Mouse (Mus musculus) ES-Bruce4 (cell line): ENCODE data around the gene C530008M17Rik. TPM values are rescaled to one million over a fixed set of nuclear protein-coding genes. Genes with fewer than 3 reads are reported as not detected.

ENCODE experiments used
- H3K27ac ChIP-seq: 2 replicates; pipeline ENCODE4 v1.5.1; 2012; ENCODE audit warnings: low read length, inconsistent platforms; ENCODE audit not compliant: insufficient read depth
- H3K27me3 ChIP-seq: 2 replicates; pipeline ENCODE4 v1.6.1; 2012; ENCODE audit warnings: mild to moderate bottlenecking, low read length, inconsistent platforms; ENCODE audit not compliant: control insufficient read depth, poor library complexity, insufficient read depth, severe bottlenecking
- H3K36me3 ChIP-seq: 2 replicates; pipeline ENCODE4 v1.6.1; 2012; ENCODE audit warnings: inconsistent platforms, mild to moderate bottlenecking, low read length, moderate library complexity; ENCODE audit not compliant: control insufficient read depth, poor library complexity, insufficient read depth, severe bottlenecking
- H3K4me1 ChIP-seq: one replicate; pipeline ENCODE4 v1.8.1; 2011; ENCODE audit warnings: low read length; ENCODE audit not compliant: control insufficient read depth, insufficient read depth
- H3K4me3 ChIP-seq: 2 replicates; pipeline ENCODE4 v1.5.1; 2011; ENCODE audit warnings: low read depth, mild to moderate bottlenecking, low read length
- H3K9ac ChIP-seq: 2 replicates; pipeline ENCODE4 v1.6.1; 2012; ENCODE audit warnings: low read depth, mild to moderate bottlenecking, inconsistent platforms; ENCODE audit not compliant: poor library complexity, severe bottlenecking
- H3K9me3 ChIP-seq: replicated peaks from 2 replicates; pipeline ENCODE4 v1.6.1; 2012; ENCODE audit warnings: mild to moderate bottlenecking, low read length, inconsistent platforms; ENCODE audit not compliant: control insufficient read depth, poor library complexity, insufficient read depth, severe bottlenecking
- CTCF ChIP-seq: IDR thresholded peaks from one replicate; pipeline ENCODE4 v1.8.1; 2011; ENCODE audit warnings: low read depth, low read length
- EP300 ChIP-seq: IDR thresholded peaks from 2 replicates; pipeline ENCODE4 v1.6.1; 2011; ENCODE audit warnings: low read depth, low read length; ENCODE audit not compliant: insufficient read depth
- POLR2A ChIP-seq: IDR thresholded peaks from one replicate; pipeline ENCODE4 v1.8.1; 2011; ENCODE audit warnings: low read length; ENCODE audit not compliant: insufficient read depth
- polyA plus RNA-seq: library from polyadenylated mRNA; stranded (reverse); fragments of >200 nt; gene quantifications from 2 replicates; pipeline ENCODE4 v1.2.4, GENCODE M21; 2011; ENCODE audit warnings: low read depth; ENCODE audit not compliant: missing spikeins, insufficient read depth, insufficient read length

Gene C530008M17Rik
- polyA plus RNA-seq, 1 experiment: 5.1 TPM

GRCm38 (mm10) chr5:76668547-76668946 lies 12.2 kb downstream of the C530008M17Rik start:
- H3K9me3 ChIP-seq: no peaks in the 10 kb centered on the region
- no peaks in the 10 kb centered on the region for H3K4me1 ChIP-seq
- TF ChIP-seq EP300 (no peak), CTCF (no peak), POLR2A (no peak)
- H3K27ac ChIP-seq: no peak overlapping the region
- no peaks in the 10 kb centered on the region for H3K36me3 ChIP-seq
- H3K4me3 ChIP-seq: no peak overlapping the region
- no peak overlapping the region for H3K9ac ChIP-seq
- no peaks in the 10 kb centered on the region for H3K27me3 ChIP-seq

GRCm38 (mm10) chr5:76670183-76670582 lies 13.9 kb downstream of the C530008M17Rik start:
- TF ChIP-seq EP300: no peak
- TF ChIP-seq POLR2A: no peak
- TF ChIP-seq CTCF: no peak
- Histone ChIP-seq H3K9ac (no peak overlapping the region), H3K4me3 (no peak overlapping the region), H3K9me3 (no peaks in the 10 kb centered on the region), H3K36me3 (no peaks in the 10 kb centered on the region), H3K4me1 (no peaks in the 10 kb centered on the region), H3K27ac (no peak overlapping the region), H3K27me3 (no peaks in the 10 kb centered on the region)

GRCm38 (mm10) chr5:76674022-76674653 lies 17.8 kb downstream of the C530008M17Rik start:
- Histone ChIP-seq H3K4me1 (no peaks in the 10 kb centered on the region), H3K4me3 (no peak overlapping the region), H3K36me3 (no peaks in the 10 kb centered on the region), H3K27me3 (no peaks in the 10 kb centered on the region), H3K9ac (no peak overlapping the region), H3K27ac (no peak overlapping the region), H3K9me3 (no peaks in the 10 kb centered on the region)
- TF ChIP-seq EP300 (no peak), CTCF (no peak), POLR2A (no peak)

GRCm38 (mm10) chr5:76675369-76675768 lies 19.1 kb downstream of the C530008M17Rik start:
- TF ChIP-seq CTCF: no peak
- TF ChIP-seq EP300: no peak
- no peak for TF ChIP-seq POLR2A
- H3K4me1 ChIP-seq: no peaks in the 10 kb centered on the region
- no peaks in the 10 kb centered on the region for H3K9me3 ChIP-seq
- H3K27ac ChIP-seq: no peak overlapping the region
- H3K36me3 ChIP-seq: no peaks in the 10 kb centered on the region
- H3K9ac ChIP-seq: no peak overlapping the region
- no peaks in the 10 kb centered on the region for H3K27me3 ChIP-seq
- no peak overlapping the region for H3K4me3 ChIP-seq

GRCm38 (mm10) chr5:76680959-76681358 lies 24.6 kb downstream of the C530008M17Rik start:
- no peak overlapping the region for H3K27ac ChIP-seq
- H3K9me3 ChIP-seq: no peaks in the 10 kb centered on the region
- H3K4me3 ChIP-seq: no peak overlapping the region
- no peaks in the 10 kb centered on the region for H3K36me3 ChIP-seq
- H3K27me3 ChIP-seq: no peaks in the 10 kb centered on the region
- H3K4me1 ChIP-seq: no peaks in the 10 kb centered on the region
- TF ChIP-seq EP300 (no peak), CTCF (no peak), POLR2A (no peak)
- H3K9ac ChIP-seq: no peak overlapping the region

GRCm38 (mm10) chr5:76681895-76682656 lies 25.8 kb downstream of the C530008M17Rik start:
- no peaks in the 10 kb centered on the region for H3K9me3 ChIP-seq

More at GRCm38 (mm10) chr5:76681895-76682656, 25.8 kb downstream of the C530008M17Rik start:
- Histone ChIP-seq H3K27me3 (no peaks in the 10 kb centered on the region), H3K36me3 (no peaks in the 10 kb centered on the region), H3K4me3 (no peak overlapping the region), H3K27ac (no peak overlapping the region), H3K9ac (no peak overlapping the region), H3K4me1 (no peaks in the 10 kb centered on the region)
- TF ChIP-seq CTCF (no peak), EP300 (no peak), POLR2A (no peak)
